Mouse (Mus musculus) bone marrow, adult 2 months (tissue): Measurements from ENCODE around the gene Mdfic.

Experiments used
- CTCF ChIP-seq: fragments of 200-500 bp; IDR thresholded peaks from 2 replicates; pipeline ENCODE4 v1.5.1; 2011; ENCODE audit warnings: low read length, control low read depth; ENCODE audit not compliant: control insufficient read depth, insufficient read depth
- POLR2A ChIP-seq: fragments of 200-500 bp; IDR thresholded peaks from 2 replicates; pipeline ENCODE4 v1.6.1; 2011; ENCODE audit warnings: low read depth, mild to moderate bottlenecking, control low read depth, low read length, borderline replicate concordance; ENCODE audit not compliant: control insufficient read depth

DNA sequence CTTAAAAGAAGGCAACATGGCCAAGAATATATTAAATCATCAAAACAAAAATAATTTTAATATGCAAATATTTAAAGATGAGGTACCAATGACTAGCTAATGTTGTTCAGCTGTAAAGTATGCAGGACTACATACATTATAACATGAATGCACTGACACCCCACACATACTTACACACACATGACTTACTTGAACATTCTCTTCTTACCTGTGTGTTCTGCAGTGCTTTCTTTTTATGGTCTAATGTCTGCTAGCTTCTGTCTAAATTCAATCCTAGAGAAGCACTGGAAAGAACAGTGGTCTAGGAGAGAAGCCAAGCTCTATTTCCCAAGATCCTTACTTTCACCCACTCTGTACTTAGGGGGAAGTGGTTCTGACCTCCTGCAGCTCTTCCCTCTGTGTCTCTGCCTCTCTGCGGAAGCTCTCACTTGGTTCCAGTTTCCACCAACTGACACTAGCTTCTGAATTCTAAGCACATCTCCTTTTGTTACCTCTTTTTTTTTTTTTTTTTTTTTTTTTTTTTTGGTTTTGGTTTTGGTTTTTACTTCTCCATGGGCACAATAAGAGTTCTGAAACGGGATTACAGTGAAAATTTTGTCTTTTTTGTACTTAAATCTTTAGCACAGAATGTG, 125.4 kb downstream of the Mdfic start:
- no peak for TF ChIP-seq CTCF
- TF ChIP-seq POLR2A = no peak
